Mouse (Mus musculus) lung, postnatal 0 days (tissue): Measurements from ENCODE around the gene Frmd8.

ENCODE experiments used
- CTCF ChIP-seq: IDR thresholded peaks from 2 replicates; pipeline ENCODE4 v1.5.1; 2016; ENCODE audit warnings: antibody characterized with exemption, mild to moderate bottlenecking
- EP300 ChIP-seq: IDR thresholded peaks from 2 replicates; pipeline ENCODE4 v1.6.1; 2016; ENCODE audit warnings: antibody characterized with exemption, mild to moderate bottlenecking, control low read depth

- TF ChIP-seq CTCF (no peak), EP300 (no peak)
These were observed 10.2 kb downstream of the Frmd8 start for GRCm38 (mm10) chr19:5864710-5865398.
